Mouse (Mus musculus) c-Kit-negative CD71-positive TER-119-positive erythroid progenitor cells, embryonic 14.5 days (primary cell): ENCODE measurements around the gene Gm4450.
"Not testable (repeated sequence)": the region's sequence is repeated elsewhere in the genome, so short reads cannot be mapped to it uniquely, and the experiment has no call there.

ENCODE experiments used
- DNase-seq: peaks from one replicate; pipeline ENCODE4 v3.0.0-alpha.2; 2013; ENCODE audit warnings: low read depth, low spot score

The Gm4450 gene

GRCm38 (mm10) chr3:98418991-98419785, 37.7 kb downstream of the Gm4450 start:
- no peak for DNase-seq

- no peak for DNase-seq
Observed at GRCm38 (mm10) chr3:98417328-98417727, 39.6 kb downstream of the Gm4450 start.

DNA sequence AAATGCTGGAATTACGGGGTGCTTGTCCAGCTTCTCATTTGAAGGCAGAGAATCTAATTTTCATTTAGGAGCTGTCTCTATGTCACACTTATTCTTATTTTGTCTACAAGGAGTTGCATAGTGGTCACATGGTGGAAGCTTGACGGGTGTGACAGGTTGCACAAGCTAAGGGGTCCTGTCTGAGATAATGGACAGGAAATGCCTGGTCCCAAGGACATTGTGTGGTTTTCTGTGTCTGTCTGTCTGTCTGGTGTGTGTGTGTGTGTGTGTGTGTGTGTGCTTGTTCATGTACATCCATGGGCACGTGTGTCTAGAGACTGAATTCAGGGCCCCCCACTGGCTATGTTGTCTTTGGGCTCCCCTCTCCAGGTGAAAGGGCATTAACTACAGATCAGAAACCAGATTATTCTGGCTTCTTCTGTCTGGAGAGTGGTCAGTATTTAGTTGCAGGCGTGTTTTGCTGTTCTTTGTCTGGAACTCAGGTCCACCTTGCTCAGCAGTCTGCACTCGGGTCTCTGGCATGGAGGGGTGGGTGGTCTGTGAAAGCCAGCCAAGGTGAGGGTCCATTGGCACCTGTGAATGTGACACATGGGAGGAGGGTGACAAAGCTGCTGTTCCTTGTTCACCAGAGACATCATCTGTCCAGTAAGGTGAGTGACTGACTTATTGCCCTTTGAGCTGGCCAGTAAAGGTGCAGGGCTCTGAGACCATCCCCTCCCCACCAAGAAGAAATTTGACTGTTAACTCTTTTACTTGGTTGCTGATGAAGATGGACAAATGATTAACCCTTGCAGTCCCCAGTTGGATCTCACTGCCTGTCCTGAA, 40.3 kb downstream of the Gm4450 start:
- no peak for DNase-seq

DNA sequence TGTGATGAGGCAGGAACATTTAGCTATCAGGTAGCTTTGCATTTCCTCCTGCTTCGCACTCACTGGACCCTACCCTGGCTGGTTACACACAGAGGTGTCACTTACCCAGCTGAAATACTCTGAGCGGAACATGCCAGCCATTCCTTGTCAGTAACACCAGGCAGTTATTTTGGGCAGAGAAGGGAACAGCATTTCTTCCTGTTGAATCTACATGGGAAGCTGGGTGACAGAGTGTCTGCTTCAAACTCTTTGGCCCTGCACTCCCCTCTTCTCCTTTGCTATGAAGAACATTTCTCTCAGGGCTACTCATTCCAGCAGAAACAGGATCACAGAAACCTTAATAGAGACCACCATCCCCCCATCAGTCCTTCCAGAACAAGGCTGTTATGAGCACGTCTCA, 42.6 kb downstream of the Gm4450 start:
- no peak for DNase-seq

GRCm38 (mm10) chr3:98413733-98414132, 43.2 kb downstream of the Gm4450 start:
- no peak for DNase-seq

- not testable (repeated sequence) for DNase-seq
Observed at GRCm38 (mm10) chr3:98410619-98411580, 46.0 kb downstream of the Gm4450 start.

- DNase-seq, result not testable (repeated sequence)
Observed at GRCm38 (mm10) chr3:98407261-98407780, 49.6 kb downstream of the Gm4450 start.

- not testable (repeated sequence) for DNase-seq
Observed at GRCm38 (mm10) chr3:98406569-98407144, 50.3 kb downstream of the Gm4450 start.

DNA sequence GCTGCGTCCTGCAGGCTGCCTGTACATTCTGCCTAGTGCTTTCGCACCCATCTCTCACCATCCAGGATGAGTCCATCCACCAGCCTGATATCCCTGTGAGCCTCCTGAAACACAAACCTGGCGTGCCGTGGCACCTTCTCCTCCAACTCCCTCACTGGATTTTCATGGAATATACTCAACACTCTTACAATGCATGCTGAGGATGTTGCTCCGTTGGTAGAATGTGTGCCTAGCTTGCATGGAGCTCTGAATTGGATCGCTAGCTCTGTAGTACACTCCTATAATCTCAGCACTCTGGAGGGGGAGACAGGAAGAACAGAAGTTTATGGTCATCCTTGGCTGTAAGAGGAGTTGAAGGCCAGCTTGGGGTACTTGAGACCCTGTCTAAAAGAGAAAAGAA, 51.0 kb downstream of the Gm4450 start:
- DNase-seq, result not testable (repeated sequence)

DNA sequence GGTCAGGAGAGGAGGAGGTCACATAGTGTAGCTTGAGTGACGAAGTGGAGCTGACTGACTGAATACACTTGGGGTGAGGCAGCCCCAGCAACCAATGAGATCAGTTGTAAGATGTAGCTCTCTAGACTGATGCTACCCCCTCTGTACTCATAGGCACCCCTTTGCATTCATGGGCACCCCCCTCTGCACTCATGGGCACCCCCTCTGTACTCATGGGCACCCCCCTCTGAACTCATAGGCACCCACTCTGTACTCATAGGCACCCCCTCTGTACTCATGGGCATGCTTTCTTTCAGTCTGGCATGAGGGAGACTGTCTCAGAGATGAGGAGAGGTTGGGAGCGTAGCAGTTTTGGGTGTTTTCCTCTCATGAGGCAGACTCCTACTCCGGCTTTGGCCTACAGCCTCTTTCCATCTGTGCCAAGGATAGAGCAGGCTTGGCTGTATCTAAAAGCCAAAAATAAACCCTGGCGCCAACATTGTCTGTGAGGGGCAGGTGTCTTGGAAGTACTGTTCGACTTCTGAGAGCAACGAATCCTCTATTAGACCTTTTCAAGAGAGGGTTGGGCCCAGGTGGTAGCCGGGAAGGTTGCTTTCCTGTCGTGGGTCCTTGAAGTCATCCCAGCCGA, 52.5 kb downstream of the Gm4450 start:
- DNase-seq, result not testable (repeated sequence)
